Mouse (Mus musculus): ENCODE results near the gene Fam213a. TPM values are rescaled to one million over a fixed set of nuclear protein-coding genes. Genes with fewer than 3 reads are reported as not detected.
A peak's percentile ranks its signal among the peaks of the same experiment; 100 is the strongest.

Fam213a gene
- polyA plus RNA-seq, 1 experiment, result 22.1 TPM

GRCm38 (mm10) chr14:40958986-40959381 is 54.6 kb downstream of the Fam213a start:
- DNase-seq (ENCODE audit: low read depth in 1 of 2, low spot score in 2 of 2), result no peak
- no peak overlapping the region for H3K4me3 ChIP-seq (ENCODE audit: extremely low read depth, insufficient read depth, insufficient read length)
- WGBS, result 20% methylated on average over 2 of the region's 2 CpGs
- H3K36me3 ChIP-seq (ENCODE audit: control insufficient read depth, insufficient read depth, low read length), result no peaks in the 10 kb centered on the region
- no peaks in the 10 kb centered on the region for H3K27me3 ChIP-seq (ENCODE audit: control insufficient read depth, insufficient read depth, low read length)
- no peak for TF ChIP-seq POLR2A (IDR thresholded peaks at IDR 0.05; ENCODE audit: low read depth, low read length)
- no peak for TF ChIP-seq CTCF (IDR thresholded peaks at IDR 0.05; ENCODE audit: extremely low read depth, insufficient read depth, insufficient read length, insufficient replicate concordance)
- peaks cover 74% of the 10 kb centered on the region for H3K4me1 ChIP-seq (ENCODE audit: control insufficient read depth, insufficient read depth, insufficient read length)
- H3K27ac ChIP-seq (ENCODE audit: insufficient read depth, low read length), result peak overlapping the region; percentile 75

- Histone ChIP-seq H3K4me1 (ENCODE audit: control insufficient read depth, insufficient read depth, insufficient read length) (peaks cover 72% of the 10 kb centered on the region), H3K27me3 (ENCODE audit: control insufficient read depth, insufficient read depth, low read length) (no peaks in the 10 kb centered on the region), H3K4me3 (ENCODE audit: extremely low read depth, insufficient read depth, insufficient read length) (no peak overlapping the region), H3K27ac (ENCODE audit: insufficient read depth, low read length) (peak overlapping the region; percentile 75), H3K36me3 (ENCODE audit: control insufficient read depth, insufficient read depth, low read length) (no peaks in the 10 kb centered on the region)
- 21% methylated on average over 4 of the region's 4 CpGs for WGBS
- DNase-seq (ENCODE audit: low read depth in 1 of 2, low spot score in 2 of 2), result peak in 1 of 2 experiments; percentile 57
- no peak for TF ChIP-seq POLR2A (IDR thresholded peaks at IDR 0.05; ENCODE audit: low read depth, low read length)
- no peak for TF ChIP-seq CTCF (IDR thresholded peaks at IDR 0.05; ENCODE audit: extremely low read depth, insufficient read depth, insufficient read length, insufficient replicate concordance)
Observed at GRCm38 (mm10) chr14:40958083-40958985, 55.3 kb downstream of the Fam213a start.

GRCm38 (mm10) chr14:40957607-40958006 is 56.0 kb downstream of the Fam213a start:
- 45% methylated on average over 3 of the region's 3 CpGs for WGBS

GRCm38 (mm10) chr14:40956252-40957146 is 57.1 kb downstream of the Fam213a start:
- no peaks in the 10 kb centered on the region for H3K27me3 ChIP-seq (ENCODE audit: control insufficient read depth, insufficient read depth, low read length)
- H3K27ac ChIP-seq (ENCODE audit: insufficient read depth, low read length), result peak overlapping the region; percentile 74
- no peak for DNase-seq (ENCODE audit: low read depth in 1 of 2, low spot score in 2 of 2)
- 21% methylated on average over 13 of the region's 13 CpGs for WGBS
- TF ChIP-seq CTCF (IDR thresholded peaks at IDR 0.05; ENCODE audit: extremely low read depth, insufficient read depth, insufficient read length, insufficient replicate concordance) (no peak), POLR2A (IDR thresholded peaks at IDR 0.05; ENCODE audit: low read depth, low read length) (no peak)
- no peak overlapping the region for H3K4me3 ChIP-seq (ENCODE audit: extremely low read depth, insufficient read depth, insufficient read length)
- H3K36me3 ChIP-seq (ENCODE audit: control insufficient read depth, insufficient read depth, low read length), result no peaks in the 10 kb centered on the region
- H3K4me1 ChIP-seq (ENCODE audit: control insufficient read depth, insufficient read depth, insufficient read length), result peaks cover 74% of the 10 kb centered on the region

More at GRCm38 (mm10) chr14:40957607-40958006, 56.0 kb downstream of the Fam213a start:
- Histone ChIP-seq H3K27me3 (ENCODE audit: control insufficient read depth, insufficient read depth, low read length) (no peaks in the 10 kb centered on the region), H3K27ac (ENCODE audit: insufficient read depth, low read length) (peak overlapping the region; percentile 75), H3K36me3 (ENCODE audit: control insufficient read depth, insufficient read depth, low read length) (no peaks in the 10 kb centered on the region), H3K4me1 (ENCODE audit: control insufficient read depth, insufficient read depth, insufficient read length) (peaks cover 74% of the 10 kb centered on the region), H3K4me3 (ENCODE audit: extremely low read depth, insufficient read depth, insufficient read length) (no peak overlapping the region)
- TF ChIP-seq POLR2A (IDR thresholded peaks at IDR 0.05; ENCODE audit: low read depth, low read length) (no peak), CTCF (IDR thresholded peaks at IDR 0.05; ENCODE audit: extremely low read depth, insufficient read depth, insufficient read length, insufficient replicate concordance) (no peak)
- no peak for DNase-seq (ENCODE audit: low read depth in 1 of 2, low spot score in 2 of 2)

- H3K4me1 ChIP-seq (ENCODE audit: control insufficient read depth, insufficient read depth, insufficient read length), result peaks cover 80% of the 10 kb centered on the region
- WGBS, result 5% methylated on average over 10 of the region's 10 CpGs
- no peak overlapping the region for H3K4me3 ChIP-seq (ENCODE audit: extremely low read depth, insufficient read depth, insufficient read length)
- H3K27me3 ChIP-seq (ENCODE audit: control insufficient read depth, insufficient read depth, low read length), result no peaks in the 10 kb centered on the region
- H3K36me3 ChIP-seq (ENCODE audit: control insufficient read depth, insufficient read depth, low read length), result no peaks in the 10 kb centered on the region
- DNase-seq (ENCODE audit: low read depth in 1 of 2, low spot score in 2 of 2), result no peak
- H3K27ac ChIP-seq (ENCODE audit: insufficient read depth, low read length), result peak overlapping the region; percentile 74
- TF ChIP-seq CTCF (IDR thresholded peaks at IDR 0.05; ENCODE audit: extremely low read depth, insufficient read depth, insufficient read length, insufficient replicate concordance) (no peak), POLR2A (IDR thresholded peaks at IDR 0.05; ENCODE audit: low read depth, low read length) (no peak)
Observed at GRCm38 (mm10) chr14:40955596-40956251, 57.9 kb downstream of the Fam213a start.

- no peak for DNase-seq (ENCODE audit: low read depth in 1 of 2, low spot score in 2 of 2)
Observed at GRCm38 (mm10) chr14:40955146-40955545, 58.4 kb downstream of the Fam213a start.

More at GRCm38 (mm10) chr14:40955146-40955545, 58.4 kb downstream of the Fam213a start:
- Histone ChIP-seq H3K4me1 (ENCODE audit: control insufficient read depth, insufficient read depth, insufficient read length) (peaks cover 83% of the 10 kb centered on the region), H3K36me3 (ENCODE audit: control insufficient read depth, insufficient read depth, low read length) (no peaks in the 10 kb centered on the region), H3K27ac (ENCODE audit: insufficient read depth, low read length) (peak overlapping the region; percentile 74; the same call in 1 of the 2 replicates), H3K4me3 (ENCODE audit: extremely low read depth, insufficient read depth, insufficient read length) (no peak overlapping the region), H3K27me3 (ENCODE audit: control insufficient read depth, insufficient read depth, low read length) (no peaks in the 10 kb centered on the region)
- WGBS, result 26% methylated on average over 1 of the region's 1 CpGs
- no peak for TF ChIP-seq CTCF (IDR thresholded peaks at IDR 0.05; ENCODE audit: extremely low read depth, insufficient read depth, insufficient read length, insufficient replicate concordance)
- TF ChIP-seq POLR2A (IDR thresholded peaks at IDR 0.05; ENCODE audit: low read depth, low read length), result no peak
